Mouse (Mus musculus) CD8-positive naive resting alpha-beta T cell, adult 2 months (primary cell): ENCODE results near the gene Vsig8.

ENCODE experiments used
- DNase-seq, 2 experiments: peaks; one replicate each; pipeline ENCODE4 v3.0.0; 2022; ENCODE audit warnings: low read depth in 2 of 2, low spot score in 2 of 2

Gene Vsig8

GRCm38 (mm10) chr1:172585612-172586567 lies 30.2 kb downstream of the Vsig8 start:
- no peak for DNase-seq

GRCm38 (mm10) chr1:172590385-172590784 lies 34.6 kb downstream of the Vsig8 start, which contains the start of gene Slamf8:
Slamf8 (minus strand) TSS chr1:172590568.
- no peak for DNase-seq

- DNase-seq = no peak
Observed at GRCm38 (mm10) chr1:172593321-172593720, 37.6 kb downstream of the Vsig8 start.

- no peak for DNase-seq
Observed at GRCm38 (mm10) chr1:172593956-172594355, 38.2 kb downstream of the Vsig8 start.

GRCm38 (mm10) chr1:172594495-172594894 lies 38.8 kb downstream of the Vsig8 start:
- DNase-seq = peak in 1 of 2 experiments; percentile 11

GRCm38 (mm10) chr1:172602326-172602725 lies 46.6 kb downstream of the Vsig8 start, which contains the start of gene Fcrl6:
Fcrl6 (minus strand) TSS chr1:172602551.
- no peak for DNase-seq

- DNase-seq = no peak
Observed at GRCm38 (mm10) chr1:172611304-172611703, 55.6 kb downstream of the Vsig8 start.

GRCm38 (mm10) chr1:172612745-172613144 lies 57.0 kb downstream of the Vsig8 start:
- no peak for DNase-seq
